Comparison of ENCODE assay signal across 8 mouse cellular contexts in genomic region chr4:94603031-94603629, GRCm38 (mm10). TPM values are rescaled to one million over a fixed set of nuclear protein-coding genes. Genes with fewer than 3 reads are reported as not detected.
DNase-seq lines count a peak whose midpoint lies in the region; ATAC-seq and TF ChIP-seq lines count a peak whose summit lies in the region.

TSS of gene Plaa (minus strand) at chr4:94603244.

- peak; percentile 97 for DNase-seq in A20 (ENCODE audit: low read depth, low spot score)
- peak; percentile 96 for DNase-seq in heart, embryonic 10.5 days (ENCODE audit: low spot score)
- peak; percentile 89 for DNase-seq in liver
- DNase-seq in spleen, postnatal 4 days (ENCODE audit: low spot score in 2 of 2), result peak; percentile 81 to 91

- H3K27me3 ChIP-seq in heart, embryonic 10.5 days (ENCODE audit: insufficient read depth, poor library complexity, severe bottlenecking), result no peaks in the 10 kb centered on the region
- H3K27me3 ChIP-seq in kidney, embryonic 15.5 days, result no peaks in the 10 kb centered on the region

- peak within 1 kb of the TSS; percentile 77 for H3K27ac ChIP-seq in bone marrow macrophage, adult 2 months (ENCODE audit: insufficient read depth, low read depth, low read length)
- H3K27ac ChIP-seq in embryonic fibroblast, embryonic 13.5 days (ENCODE audit: insufficient read depth, low read length), result peak within 1 kb of the TSS; percentile 87
- peak within 1 kb of the TSS; percentile 97 for H3K27ac ChIP-seq in heart, embryonic 10.5 days
- peak within 1 kb of the TSS; percentile 93 for H3K27ac ChIP-seq in kidney, embryonic 15.5 days

- TF ChIP-seq CTCF in bone marrow macrophage, adult 2 months (IDR thresholded peaks at IDR 0.05; ENCODE audit: low read depth, low read length), result no peak
- TF ChIP-seq CTCF in embryonic fibroblast, embryonic 13.5 days (IDR thresholded peaks at IDR 0.05; ENCODE audit: borderline replicate concordance, insufficient read depth, low read length), result no peak

- H3K4me1 ChIP-seq in bone marrow macrophage, adult 2 months (ENCODE audit: control insufficient read depth, insufficient read depth, low read length), result peaks cover 9% of the 10 kb centered on the region
- H3K4me1 ChIP-seq in embryonic fibroblast, embryonic 13.5 days (ENCODE audit: control insufficient read depth, insufficient read depth, low read length), result no peaks in the 10 kb centered on the region
- no peaks in the 10 kb centered on the region for H3K4me1 ChIP-seq in heart, embryonic 10.5 days
- H3K4me1 ChIP-seq in kidney, embryonic 15.5 days, result peaks cover 21% of the 10 kb centered on the region

- no peaks in the 10 kb centered on the region for H3K36me3 ChIP-seq in heart, embryonic 10.5 days
- H3K36me3 ChIP-seq in kidney, embryonic 15.5 days, result no peaks in the 10 kb centered on the region

- H3K9me3 ChIP-seq in heart, embryonic 10.5 days, result no peaks in the 10 kb centered on the region
- H3K9me3 ChIP-seq in kidney, embryonic 15.5 days (replicated peaks), result no peaks in the 10 kb centered on the region

- ATAC-seq in kidney, embryonic 15.5 days (replicated peaks; ENCODE audit: low FRiP score), result peak; percentile 99
- peak; percentile 89 for ATAC-seq in monocyte, adult 5-6 weeks (replicated peaks; ENCODE audit: insufficient number of reproducible peaks, low FRiP score, low TSS enrichment, poor library complexity, severe bottlenecking)

- peak within 1 kb of the TSS; percentile 97 for H3K9ac ChIP-seq in kidney, embryonic 15.5 days

- peak within 1 kb of the TSS; percentile 87 for H3K4me3 ChIP-seq in bone marrow macrophage, adult 2 months (ENCODE audit: insufficient read depth, low read length)
- H3K4me3 ChIP-seq in embryonic fibroblast, embryonic 13.5 days (ENCODE audit: insufficient read depth, low read length), result peak within 1 kb of the TSS; percentile 99
- H3K4me3 ChIP-seq in heart, embryonic 10.5 days, result peak within 1 kb of the TSS; percentile 98
- H3K4me3 ChIP-seq in kidney, embryonic 15.5 days (replicated peaks), result peak within 1 kb of the TSS; percentile 99

- WGBS in heart, embryonic 10.5 days, result under 1% methylated on average over 61 of the region's 61 CpGs
- WGBS in kidney, embryonic 15.5 days, result under 1% methylated on average over 61 of the region's 61 CpGs

- TF ChIP-seq POLR2A in bone marrow macrophage, adult 2 months (IDR thresholded peaks at IDR 0.05; ENCODE audit: borderline replicate concordance, low read depth, low read length), result no peak
- TF ChIP-seq POLR2A in embryonic fibroblast, embryonic 13.5 days (IDR thresholded peaks at IDR 0.05; ENCODE audit: low read depth, low read length), result peak; percentile 70

- peak within 1 kb of the TSS; percentile 71 for H3K4me2 ChIP-seq in kidney, embryonic 15.5 days

RNA-seq across cellular contexts. Expression of gene Plaa, which starts in this region (rescaled TPM):
- 44.9 and 47.6 TPM in 2 replicates for polyA plus RNA-seq in bone marrow macrophage, adult 2 months (2012; ENCODE audit: insufficient read depth, insufficient read length, missing spikeins)
- polyA plus RNA-seq in embryonic fibroblast, embryonic 13.5 days (2011; ENCODE audit: insufficient read length, low read depth, missing spikeins), result 115 and 153 TPM in 2 replicates
- 76.2 and 80.7 TPM in 2 replicates for polyA plus RNA-seq in heart, embryonic 10.5 days (2016; fragmentation: Nextera tagmentation; extraction: Ambion mirVana)
- 70.7 and 75.6 TPM in 2 replicates for polyA plus RNA-seq in kidney, embryonic 15.5 days (2015; fragmentation: Nextera tagmentation; extraction: Ambion mirVana)
- total RNA-seq in monocyte, adult 5-6 weeks (2017), result 81.3 to 114 TPM (median 97.6 TPM) in 3 replicates

Comparison
In these comparisons a context has a peak if more than half of its experiments do, and no peak if none do; other contexts are left out.
1. Peak in every context shown above with its lines: DNase-seq, ATAC-seq, H3K4me3 ChIP-seq and H3K27ac ChIP-seq.